Mouse (Mus musculus): ENCODE data around the gene Tcte2.
A peak's percentile ranks its signal among the peaks of the same experiment; 100 is the strongest.
"Not testable (repeated sequence)": the region's sequence is repeated elsewhere in the genome, so short reads cannot be mapped to it uniquely, and the experiment has no call there.

Gene Tcte2

GRCm38 (mm10) chr17:13681126-13681525 is 80.5 kb downstream of the Tcte2 start:
- no peak for DNase-seq

GRCm38 (mm10) chr17:13680318-13680717 is 81.3 kb downstream of the Tcte2 start:
- DNase-seq, result no peak

GRCm38 (mm10) chr17:13679725-13680124 is 81.9 kb downstream of the Tcte2 start:
- no peak for DNase-seq

GRCm38 (mm10) chr17:13677225-13678148 is 84.1 kb downstream of the Tcte2 start:
- no peak for DNase-seq

GRCm38 (mm10) chr17:13676099-13676498 is 85.5 kb downstream of the Tcte2 start:
- not testable (repeated sequence) for DNase-seq

GRCm38 (mm10) chr17:13675630-13676029 is 86.0 kb downstream of the Tcte2 start:
- DNase-seq, result no peak

GRCm38 (mm10) chr17:13674695-13675306 is 86.8 kb downstream of the Tcte2 start:
- no peak for DNase-seq

- DNase-seq, result no peak
Measured at GRCm38 (mm10) chr17:13671732-13672131, 89.9 kb downstream of the Tcte2 start.

- no peak for DNase-seq
Measured at GRCm38 (mm10) chr17:13670227-13670626, 91.4 kb downstream of the Tcte2 start.

- peak; percentile 82 for DNase-seq
Measured at GRCm38 (mm10) chr17:13669206-13669605, 92.4 kb downstream of the Tcte2 start.

GRCm38 (mm10) chr17:13668052-13669015 is 93.3 kb downstream of the Tcte2 start:
- no peak for DNase-seq

GRCm38 (mm10) chr17:13667006-13667405 is 94.6 kb downstream of the Tcte2 start:
- DNase-seq, result no peak

- DNase-seq, result no peak
Measured at GRCm38 (mm10) chr17:13665731-13666130, 95.9 kb downstream of the Tcte2 start.

GRCm38 (mm10) chr17:13663386-13664166 is 98.0 kb downstream of the Tcte2 start:
- DNase-seq, result no peak

Measured in lung, postnatal 14 days (tissue).